Comparison of ENCODE assay signal across 15 mouse cellular contexts in genomic region chr7:49768509-49768908, GRCm38 (mm10).
"Had no signal": no experiment of that assay in that cellular context is flagged by ENCODE, and none has a peak within 500 bp of the region (broad histone marks: within the 10 kb centered on the region; RNA-seq: fewer than 3 reads in every experiment).

No protein-coding gene starts in this region.

- H3K27me3 ChIP-seq: liver, embryonic 13.5 days; megakaryocyte, embryonic 14.5 days had no signal

- H3K27ac ChIP-seq: kidney, postnatal 0 days; left cerebral cortex, adult 2 months; liver, embryonic 13.5 days; neural tube, embryonic 12.5 days; neural tube, embryonic 15.5 days had no signal

- H3K4me3 ChIP-seq: left cerebral cortex, adult 2 months; liver, embryonic 13.5 days; megakaryocyte, embryonic 14.5 days; neural tube, embryonic 12.5 days; neural tube, embryonic 15.5 days had no signal

- H3K9ac ChIP-seq: liver, embryonic 13.5 days; neural tube, embryonic 12.5 days; neural tube, embryonic 15.5 days had no signal

- ATAC-seq: inflammation-experienced regulatory T-cells, adult 6 months; intestine, embryonic 16.5 days had no signal

- H3K4me2 ChIP-seq: liver, embryonic 13.5 days; neural tube, embryonic 12.5 days; neural tube, embryonic 15.5 days had no signal

- H3K9me3 ChIP-seq: liver, embryonic 13.5 days; megakaryocyte, embryonic 14.5 days; neural tube, embryonic 12.5 days; neural tube, embryonic 15.5 days had no signal

- H3K36me3 ChIP-seq: neural tube, embryonic 12.5 days; neural tube, embryonic 15.5 days had no signal

- H3K4me1 ChIP-seq: neural tube, embryonic 12.5 days; neural tube, embryonic 15.5 days had no signal

- DNase-seq: kidney, adult 18-20 months; kidney, adult 9 months; kidney, postnatal 36 days; layer of hippocampus, postnatal 36 days; liver, embryonic 13.5 days; lung, adult 2 months; thymus, adult 18-20 months; thymus, postnatal 36 days had no signal
